Mouse (Mus musculus): ENCODE data around the gene Tshb.

Tshb gene

GRCm38 (mm10) chr3:102738161-102738901 lies 44.2 kb downstream of the Tshb start:
- no peak for DNase-seq (ENCODE audit: low read depth in 1 of 2, low spot score in 2 of 2)

- no peak for DNase-seq (ENCODE audit: low read depth in 1 of 2, low spot score in 2 of 2)
Measured at GRCm38 (mm10) chr3:102737106-102737505, 45.4 kb downstream of the Tshb start.

GRCm38 (mm10) chr3:102736436-102736835 lies 46.1 kb downstream of the Tshb start:
- DNase-seq (ENCODE audit: low read depth in 1 of 2, low spot score in 2 of 2), result no peak

GRCm38 (mm10) chr3:102735638-102736037 lies 46.9 kb downstream of the Tshb start:
- DNase-seq (ENCODE audit: low read depth in 1 of 2, low spot score in 2 of 2), result no peak

- DNase-seq (ENCODE audit: low read depth in 1 of 2, low spot score in 2 of 2), result no peak
Measured at GRCm38 (mm10) chr3:102735031-102735558, 47.4 kb downstream of the Tshb start.

GRCm38 (mm10) chr3:102734313-102735030 lies 48.0 kb downstream of the Tshb start, which contains the start of gene Tspan2:
Gene Tspan2 (plus strand): TSS chr3:102734529.
- DNase-seq (ENCODE audit: low read depth in 1 of 2, low spot score in 2 of 2), result no peak

GRCm38 (mm10) chr3:102733936-102734312 lies 48.6 kb downstream of the Tshb start:
- DNase-seq (ENCODE audit: low read depth in 1 of 2, low spot score in 2 of 2), result no peak

- no peak for DNase-seq (ENCODE audit: low read depth in 1 of 2, low spot score in 2 of 2)
Measured at GRCm38 (mm10) chr3:102733050-102733449, 49.5 kb downstream of the Tshb start.

- no peak for DNase-seq (ENCODE audit: low read depth in 1 of 2, low spot score in 2 of 2)
Measured at GRCm38 (mm10) chr3:102732619-102733018, 49.9 kb downstream of the Tshb start.

GRCm38 (mm10) chr3:102731112-102731511 lies 51.4 kb downstream of the Tshb start:
- no peak for DNase-seq (ENCODE audit: low read depth in 1 of 2, low spot score in 2 of 2)

GRCm38 (mm10) chr3:102729416-102729815 lies 53.1 kb downstream of the Tshb start:
- no peak for DNase-seq (ENCODE audit: low read depth in 1 of 2, low spot score in 2 of 2)

Measured in monocyte, adult 2 months (primary cell).